Mouse (Mus musculus): ENCODE measurements around the gene Avl9.

GRCm38 (mm10) chr6:56720877-56721276 is 6.2 kb downstream of the Avl9 start:
- TF ChIP-seq CTCF (IDR thresholded peaks at IDR 0.05; ENCODE audit: control insufficient read depth, insufficient read depth, insufficient read length) = no peak
- no peak for TF ChIP-seq USF1 (IDR thresholded peaks at IDR 0.05; ENCODE audit: low read depth)
